Mouse (Mus musculus): Measurements from ENCODE around the gene Itih5.

GRCm38 (mm10) chr2:10301997-10302396 is 148.6 kb downstream of the Itih5 start:
- TF ChIP-seq CTCF (IDR thresholded peaks at IDR 0.05; ENCODE audit: insufficient read depth, low read depth, low read length) (no peak), POLR2A (IDR thresholded peaks at IDR 0.05; ENCODE audit: insufficient read depth, low read depth, low read length) (no peak)

Measured in olfactory bulb, adult 2 months (tissue).